Mouse (Mus musculus): ENCODE results near the gene Hist2h2aa2. TPM values are rescaled to one million over a fixed set of nuclear protein-coding genes. Genes with fewer than 3 reads are reported as not detected.
A peak's percentile ranks its signal among the peaks of the same experiment; 100 is the strongest.
"Not testable (repeated sequence)": the region's sequence is repeated elsewhere in the genome, so short reads cannot be mapped to it uniquely, and the experiment has no call there.

Hist2h2aa2 gene
- polyA plus RNA-seq, 1 experiment from 2014 or later: 33.3 TPM

DNA sequence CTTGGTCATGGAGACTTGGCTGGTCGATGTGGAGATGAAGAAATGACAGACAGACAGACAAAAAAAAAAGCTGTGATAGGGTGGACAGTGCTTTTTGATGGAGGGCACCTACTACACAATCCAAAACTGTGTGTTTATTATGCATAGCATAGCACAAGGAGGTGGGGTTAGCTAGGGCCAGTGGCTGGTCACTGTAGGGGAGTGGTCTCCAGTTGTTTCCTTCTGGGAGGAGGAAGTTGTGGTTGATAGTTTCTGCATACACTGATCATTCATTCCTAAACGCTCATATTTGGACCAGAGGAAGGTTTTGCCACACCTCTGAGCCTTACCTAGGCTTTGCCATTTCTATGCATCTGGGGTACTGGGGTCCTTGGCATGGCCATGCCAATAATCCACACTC lies 9.7 kb downstream of the Hist2h2aa2 start:
- Histone ChIP-seq H3K27ac (ENCODE audit: low read length) (no peak overlapping the region), H3K4me3 (replicated peaks; ENCODE audit: low read length) (no peak overlapping the region), H3K9me3 (ENCODE audit: control insufficient read depth, low read length) (no peaks in the 10 kb centered on the region), H3K9ac (replicated peaks; ENCODE audit: low read depth, low read length) (no peak overlapping the region), H3K4me1 (replicated peaks; ENCODE audit: control insufficient read depth, insufficient read depth, low read length) (peaks cover 6% of the 10 kb centered on the region; the same call in 1 of the 2 replicates), H3K4me2 (ENCODE audit: low read length) (no peak overlapping the region), H3K27me3 (replicated peaks; ENCODE audit: control insufficient read depth, insufficient read depth, low read length) (no peaks in the 10 kb centered on the region), H3K36me3 (ENCODE audit: control insufficient read depth, insufficient read depth) (no peaks in the 10 kb centered on the region)
- ATAC-seq: no peak
- WGBS: 85% methylated on average over 2 of the region's 2 CpGs

DNA sequence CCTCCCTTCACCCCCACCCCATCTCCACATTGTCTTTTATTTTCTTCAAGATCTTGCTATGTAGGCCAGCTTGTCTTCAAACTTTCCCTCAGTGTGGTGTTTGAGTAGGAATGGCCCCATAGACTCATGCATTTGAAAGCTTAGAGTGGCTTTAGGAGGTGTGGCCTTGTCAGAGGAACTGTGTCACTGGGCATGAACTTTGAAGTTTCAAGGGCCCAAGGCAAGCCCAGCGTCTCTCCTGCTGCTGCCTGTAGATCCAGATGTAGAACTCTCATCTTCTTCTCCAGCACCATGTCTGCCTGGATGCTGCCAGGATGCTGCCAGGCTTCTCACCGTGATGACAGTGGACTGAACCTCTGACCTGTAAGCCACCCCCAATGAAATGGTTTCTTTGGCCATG lies 11.2 kb downstream of the Hist2h2aa2 start:
- ATAC-seq: no peak

GRCm38 (mm10) chr3:96226695-96227648 lies 13.1 kb downstream of the Hist2h2aa2 start:
- Histone ChIP-seq H3K9me3 (ENCODE audit: control insufficient read depth, low read length) (no peaks in the 10 kb centered on the region), H3K4me2 (ENCODE audit: low read length) (no peak overlapping the region), H3K27me3 (replicated peaks; ENCODE audit: control insufficient read depth, insufficient read depth, low read length) (no peaks in the 10 kb centered on the region), H3K9ac (replicated peaks; ENCODE audit: low read depth, low read length) (no peak overlapping the region), H3K36me3 (ENCODE audit: control insufficient read depth, insufficient read depth) (no peaks in the 10 kb centered on the region), H3K4me1 (replicated peaks; ENCODE audit: control insufficient read depth, insufficient read depth, low read length) (peaks cover 11% of the 10 kb centered on the region), H3K4me3 (replicated peaks; ENCODE audit: low read length) (no peak overlapping the region), H3K27ac (ENCODE audit: low read length) (no peak overlapping the region)
- ATAC-seq: no peak
- whole genome bisulfite sequencing: 75% methylated on average over 8 of the region's 8 CpGs

More for the DNA sequence above, 11.2 kb downstream of the Hist2h2aa2 start:
- Histone ChIP-seq H3K9ac (replicated peaks; ENCODE audit: low read depth, low read length) (no peak overlapping the region), H3K27ac (ENCODE audit: low read length) (no peak overlapping the region), H3K4me1 (replicated peaks; ENCODE audit: control insufficient read depth, insufficient read depth, low read length) (peaks cover 6% of the 10 kb centered on the region), H3K4me2 (ENCODE audit: low read length) (no peak overlapping the region), H3K4me3 (replicated peaks; ENCODE audit: low read length) (no peak overlapping the region), H3K9me3 (ENCODE audit: control insufficient read depth, low read length) (no peaks in the 10 kb centered on the region), H3K36me3 (ENCODE audit: control insufficient read depth, insufficient read depth) (no peaks in the 10 kb centered on the region), H3K27me3 (replicated peaks; ENCODE audit: control insufficient read depth, insufficient read depth, low read length) (no peaks in the 10 kb centered on the region)
- WGBS: 84% methylated on average over 2 of the region's 2 CpGs

DNA sequence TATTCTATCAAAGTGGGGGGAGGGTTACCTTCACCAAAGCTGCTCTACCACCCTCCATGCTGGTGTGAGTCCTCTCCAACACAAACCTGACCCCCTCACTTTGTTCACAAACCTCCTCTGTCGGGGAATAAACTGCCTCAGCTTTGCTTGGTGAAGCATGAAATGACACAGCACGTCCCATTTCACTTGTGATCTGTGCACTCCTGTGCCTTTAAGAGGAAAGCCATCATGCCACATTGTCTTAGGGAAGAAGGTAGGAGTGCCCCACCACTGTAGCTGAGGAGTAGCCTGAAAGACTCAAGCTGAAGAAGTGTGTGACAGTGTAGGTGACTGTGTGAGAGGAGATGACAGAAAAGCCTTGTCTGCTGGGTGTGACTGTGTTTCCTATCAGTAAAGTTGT lies 14.7 kb downstream of the Hist2h2aa2 start:
- 11% methylated on average over 2 of the region's 2 CpGs for WGBS
- Histone ChIP-seq H3K4me3 (replicated peaks; ENCODE audit: low read length) (no peak overlapping the region), H3K27me3 (replicated peaks; ENCODE audit: control insufficient read depth, insufficient read depth, low read length) (no peaks in the 10 kb centered on the region), H3K9me3 (ENCODE audit: control insufficient read depth, low read length) (no peaks in the 10 kb centered on the region), H3K27ac (ENCODE audit: low read length) (no peak overlapping the region), H3K4me1 (replicated peaks; ENCODE audit: control insufficient read depth, insufficient read depth, low read length) (peaks cover 19% of the 10 kb centered on the region), H3K36me3 (ENCODE audit: control insufficient read depth, insufficient read depth) (no peaks in the 10 kb centered on the region), H3K9ac (replicated peaks; ENCODE audit: low read depth, low read length) (no peak overlapping the region), H3K4me2 (ENCODE audit: low read length) (no peak overlapping the region)
- no peak for ATAC-seq

- H3K4me3 ChIP-seq (replicated peaks; ENCODE audit: low read length): no peak overlapping the region
- no peaks in the 10 kb centered on the region for H3K27me3 ChIP-seq (replicated peaks; ENCODE audit: control insufficient read depth, insufficient read depth, low read length)
- no peak for ATAC-seq
- no peak overlapping the region for H3K27ac ChIP-seq (ENCODE audit: low read length)
- H3K9ac ChIP-seq (replicated peaks; ENCODE audit: low read depth, low read length): no peak overlapping the region
- H3K4me1 ChIP-seq (replicated peaks; ENCODE audit: control insufficient read depth, insufficient read depth, low read length): peaks cover 25% of the 10 kb centered on the region
- peak overlapping the region; percentile 86 for H3K4me2 ChIP-seq (ENCODE audit: low read length)
- no peaks in the 10 kb centered on the region for H3K9me3 ChIP-seq (ENCODE audit: control insufficient read depth, low read length)
- 76% methylated on average over 4 of the region's 4 CpGs for WGBS
- no peaks in the 10 kb centered on the region for H3K36me3 ChIP-seq (ENCODE audit: control insufficient read depth, insufficient read depth)
Measured at GRCm38 (mm10) chr3:96222774-96223173, 17.3 kb downstream of the Hist2h2aa2 start.

GRCm38 (mm10) chr3:96221640-96222038 lies 18.4 kb downstream of the Hist2h2aa2 start:
- H3K27ac ChIP-seq (ENCODE audit: low read length): peak overlapping the region; percentile 98
- H3K4me1 ChIP-seq (replicated peaks; ENCODE audit: control insufficient read depth, insufficient read depth, low read length): peaks cover 25% of the 10 kb centered on the region
- peak overlapping the region; percentile 72 for H3K4me3 ChIP-seq (replicated peaks; ENCODE audit: low read length)
- ATAC-seq: no peak
- WGBS: 4% methylated on average over 9 of the region's 9 CpGs
- H3K4me2 ChIP-seq (ENCODE audit: low read length): peak overlapping the region; percentile 86
- H3K36me3 ChIP-seq (ENCODE audit: control insufficient read depth, insufficient read depth): no peaks in the 10 kb centered on the region
- H3K27me3 ChIP-seq (replicated peaks; ENCODE audit: control insufficient read depth, insufficient read depth, low read length): no peaks in the 10 kb centered on the region
- H3K9ac ChIP-seq (replicated peaks; ENCODE audit: low read depth, low read length): peak overlapping the region; percentile 68
- H3K9me3 ChIP-seq (ENCODE audit: control insufficient read depth, low read length): no peaks in the 10 kb centered on the region

- ATAC-seq: peak; percentile 80
- Histone ChIP-seq H3K9ac (replicated peaks; ENCODE audit: low read depth, low read length) (peak within 1 kb of the TSS; percentile 76), H3K4me2 (ENCODE audit: low read length) (peak within 1 kb of the TSS; percentile 86), H3K4me1 (replicated peaks; ENCODE audit: control insufficient read depth, insufficient read depth, low read length) (peaks cover 23% of the 10 kb centered on the region), H3K9me3 (ENCODE audit: control insufficient read depth, low read length) (no peaks in the 10 kb centered on the region), H3K36me3 (ENCODE audit: control insufficient read depth, insufficient read depth) (no peaks in the 10 kb centered on the region), H3K27ac (ENCODE audit: low read length) (peak within 1 kb of the TSS; percentile 98), H3K27me3 (replicated peaks; ENCODE audit: control insufficient read depth, insufficient read depth, low read length) (no peaks in the 10 kb centered on the region), H3K4me3 (replicated peaks; ENCODE audit: low read length) (peak within 1 kb of the TSS; percentile 72)
- WGBS: under 1% methylated on average over 43 of the region's 43 CpGs
Measured at GRCm38 (mm10) chr3:96220765-96221639, 19.1 kb downstream of the Hist2h2aa2 start, which contains the start of the genes Hist2h2ac and Hist2h2be. Hist2h2ac (minus strand) TSS chr3:96220880. Hist2h2be (plus strand) TSS chr3:96221119.

DNA sequence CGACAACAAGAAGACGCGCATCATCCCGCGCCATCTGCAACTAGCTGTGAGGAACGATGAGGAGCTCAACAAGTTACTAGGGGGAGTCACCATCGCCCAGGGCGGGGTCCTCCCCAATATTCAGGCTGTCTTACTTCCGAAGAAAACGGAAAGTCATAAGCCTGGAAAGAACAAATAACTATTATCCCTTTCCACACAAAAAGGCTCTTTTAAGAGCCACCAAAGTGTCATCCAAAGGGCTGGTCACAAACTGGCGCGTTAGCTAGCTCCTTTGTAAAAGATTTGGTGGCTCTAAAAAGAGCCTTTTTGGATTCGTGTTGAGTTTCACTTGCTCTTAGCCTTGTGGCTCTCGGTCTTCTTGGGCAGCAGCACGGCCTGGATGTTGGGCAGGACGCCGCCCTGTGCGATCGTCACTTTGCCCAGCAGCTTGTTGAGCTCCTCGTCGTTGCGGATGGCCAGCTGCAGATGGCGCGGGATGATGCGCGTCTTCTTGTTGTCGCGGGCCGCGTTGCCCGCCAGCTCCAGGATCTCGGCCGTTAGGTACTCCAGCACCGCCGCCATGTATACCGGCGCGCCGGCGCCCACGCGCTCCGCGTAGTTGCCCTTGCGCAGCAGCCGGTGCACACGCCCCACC lies 19.8 kb downstream of the Hist2h2aa2 start:
- H3K9ac ChIP-seq (replicated peaks; ENCODE audit: low read depth, low read length): peak overlapping the region; percentile 76
- WGBS: under 1% methylated on average over 24 of the region's 47 CpGs
- peaks cover 19% of the 10 kb centered on the region for H3K4me1 ChIP-seq (replicated peaks; ENCODE audit: control insufficient read depth, insufficient read depth, low read length)
- peak overlapping the region; percentile 72 for H3K4me3 ChIP-seq (replicated peaks; ENCODE audit: low read length)
- peak overlapping the region; percentile 98 for H3K27ac ChIP-seq (ENCODE audit: low read length)
- not testable (repeated sequence) for H3K36me3 ChIP-seq (ENCODE audit: control insufficient read depth, insufficient read depth); H3K27me3 ChIP-seq (replicated peaks; ENCODE audit: control insufficient read depth, insufficient read depth, low read length); H3K9me3 ChIP-seq (ENCODE audit: control insufficient read depth, low read length)
- peak overlapping the region; percentile 86 for H3K4me2 ChIP-seq (ENCODE audit: low read length)
- peak; percentile 3; the same call in 1 of the 2 replicates for ATAC-seq

Data from forebrain, embryonic 16.5 days (tissue).